Mouse (Mus musculus) kidney, postnatal 36 days (tissue): ENCODE data around the gene Prap1.

ENCODE experiments used
- DNase-seq, 2 experiments: peaks; one replicate each; pipeline ENCODE4 v3.0.0; 2021 to 2022; ENCODE audit warnings: mixed read lengths in 2 of 2

The Prap1 gene

GRCm38 (mm10) chr7:140135106-140135770 is 42.0 kb downstream of the Prap1 start:
- no peak for DNase-seq

- DNase-seq: peak; percentile 95 to 97
Measured at GRCm38 (mm10) chr7:140137135-140138020, 44.2 kb downstream of the Prap1 start, which contains the start of gene Mtg1. Gene Mtg1 (plus strand): TSS chr7:140137564.

- no peak for DNase-seq
Measured at GRCm38 (mm10) chr7:140138021-140138310, 44.8 kb downstream of the Prap1 start.

- peak; percentile 73 to 85 for DNase-seq
Measured at GRCm38 (mm10) chr7:140141350-140141749, 48.2 kb downstream of the Prap1 start.

- no peak for DNase-seq
Measured at GRCm38 (mm10) chr7:140144550-140144949, 51.4 kb downstream of the Prap1 start.
